Mouse (Mus musculus) MEL (cell line): Measurements from ENCODE around the gene Lhfpl3. TPM values are rescaled to one million over a fixed set of nuclear protein-coding genes. Genes with fewer than 3 reads are reported as not detected.

Experiments
- DNase-seq: peaks from one replicate; pipeline ENCODE4 v3.0.0; 2011; ENCODE audit warnings: low read depth, low spot score
- H3K27ac ChIP-seq: 2 replicates; pipeline ENCODE4 v1.5.1; 2012; ENCODE audit warnings: low read depth, mild to moderate bottlenecking, control low read depth, low read length, moderate library complexity; ENCODE audit not compliant: control insufficient read depth
- H3K27me3 ChIP-seq, 2 experiments: fragments of 150-350 bp in 1 of 2; sonication (generic) in 1 of 2; 2 replicates each; pipeline ENCODE4 v1.6.1; 2012; ENCODE audit warnings: low read length in 2 of 2, mild to moderate bottlenecking in 2 of 2, improper control_type of control experiment in 1 of 2, moderate library complexity in 1 of 2; ENCODE audit not compliant: insufficient read depth in 2 of 2, control insufficient read depth in 1 of 2
- H3K36me3 ChIP-seq, 2 experiments: 2 replicates each; pipeline ENCODE4 v1.6.1; 2012 to 2014; ENCODE audit warnings: low read length in 2 of 2, improper control_type of control experiment in 1 of 2, inconsistent platforms in 1 of 2, mild to moderate bottlenecking in 1 of 2; ENCODE audit not compliant: insufficient read depth in 2 of 2, control insufficient read depth in 1 of 2
- H3K4me1 ChIP-seq, 2 experiments: fragments of 150-350 bp in 1 of 2; sonication (generic) in 1 of 2; 2 replicates each; pipeline ENCODE4 v1.6.1; 2012; ENCODE audit warnings: low read length in 2 of 2, improper control_type of control experiment in 1 of 2, mild to moderate bottlenecking in 1 of 2; ENCODE audit not compliant: insufficient read depth in 2 of 2, control insufficient read depth in 1 of 2
- H3K4me3 ChIP-seq, 2 experiments: fragments of 150-350 bp in 1 of 2; sonication (generic) in 1 of 2; 2 replicates each; pipeline ENCODE4 v1.5.1; 2012; ENCODE audit warnings: low read depth in 2 of 2, low read length in 2 of 2, mild to moderate bottlenecking in 2 of 2, moderate library complexity in 2 of 2, control low read depth in 1 of 2, improper control_type of control experiment in 1 of 2; ENCODE audit not compliant: control insufficient read depth in 1 of 2, insufficient read depth in 1 of 2
- H3K79me2 ChIP-seq: 2 replicates; pipeline ENCODE4 v1.6.1; 2012; ENCODE audit warnings: mild to moderate bottlenecking, low read length, moderate library complexity; ENCODE audit not compliant: control insufficient read depth, poor library complexity, insufficient read depth
- H3K9ac ChIP-seq: 2 replicates; pipeline ENCODE4 v1.6.1; 2012; ENCODE audit warnings: low read depth, mild to moderate bottlenecking, control low read depth, low read length, moderate library complexity; ENCODE audit not compliant: control insufficient read depth, poor library complexity, severe bottlenecking
- H3K9me3 ChIP-seq: fragments of 150-350 bp; sonication (generic); replicated peaks from 2 replicates; pipeline ENCODE4 v1.6.1; 2012; ENCODE audit warnings: mild to moderate bottlenecking, low read length, improper control_type of control experiment, moderate library complexity; ENCODE audit not compliant: insufficient read depth
- CHD1 ChIP-seq: IDR thresholded peaks from 2 replicates; pipeline ENCODE4 v1.6.1; 2012; ENCODE audit warnings: low read depth, mild to moderate bottlenecking, inconsistent platforms, low read length, improper control_type of control experiment
- CTCF ChIP-seq, 3 experiments: IDR thresholded peaks in 2 of 3; conservative IDR thresholded peaks in 1 of 3; 2 replicates each; pipeline ENCODE4 v1.5.1; 2011 to 2012; ENCODE audit warnings: low read length in 3 of 3, low read depth in 2 of 3, mild to moderate bottlenecking in 2 of 3, improper control_type of control experiment in 1 of 3, inconsistent platforms in 1 of 3, mixed read lengths in 1 of 3, moderate library complexity in 1 of 3; ENCODE audit not compliant: control insufficient read depth in 1 of 3, insufficient read depth in 1 of 3, poor library complexity in 1 of 3, severe bottlenecking in 1 of 3
- ELF1 ChIP-seq: IDR thresholded peaks from 2 replicates; pipeline ENCODE4 v1.6.1; 2014; ENCODE audit warnings: low read depth, mild to moderate bottlenecking, inconsistent platforms, low read length, improper control_type of control experiment, moderate library complexity
- GABPA ChIP-seq: IDR thresholded peaks from 2 replicates; pipeline ENCODE4 v1.6.1; 2012; ENCODE audit warnings: low read depth, mild to moderate bottlenecking, inconsistent platforms, low read length, improper control_type of control experiment, moderate library complexity
- GATA1 ChIP-seq: IDR thresholded peaks from 2 replicates; pipeline ENCODE4 v1.6.1; 2011; ENCODE audit warnings: low read depth, low read length, improper control_type of control experiment
- JUND ChIP-seq: IDR thresholded peaks from 2 replicates; pipeline ENCODE4 v1.6.1; 2011; ENCODE audit warnings: low read depth, mild to moderate bottlenecking, improper control_type of control experiment, low read length
- KAT2A ChIP-seq: conservative IDR thresholded peaks from 2 replicates; pipeline ENCODE4 v1.6.1; 2012; ENCODE audit warnings: low read depth, low read length, improper control_type of control experiment, inconsistent platforms
- MAFK ChIP-seq: IDR thresholded peaks from 2 replicates; pipeline ENCODE4 v1.6.1; 2011; ENCODE audit warnings: low read depth, mild to moderate bottlenecking, low read length, improper control_type of control experiment, borderline replicate concordance
- MAX ChIP-seq: IDR thresholded peaks from 2 replicates; pipeline ENCODE4 v1.6.1; 2011; ENCODE audit warnings: low read length, improper control_type of control experiment
- MAZ ChIP-seq: IDR thresholded peaks from 2 replicates; pipeline ENCODE4 v1.6.1; 2012; ENCODE audit warnings: low read depth, mild to moderate bottlenecking, inconsistent platforms, low read length, improper control_type of control experiment
- MEF2A ChIP-seq: IDR thresholded peaks from 2 replicates; pipeline ENCODE4 v1.6.1; 2014; ENCODE audit warnings: low read depth, mild to moderate bottlenecking, inconsistent platforms, low read length, improper control_type of control experiment; ENCODE audit not compliant: poor library complexity, insufficient replicate concordance, severe bottlenecking; ENCODE audit errors: extremely low read depth
- MYB ChIP-seq: IDR thresholded peaks from 2 replicates; pipeline ENCODE4 v1.6.1; 2011; ENCODE audit warnings: mild to moderate bottlenecking, low read depth, low read length, improper control_type of control experiment
- MYC ChIP-seq: IDR thresholded peaks from 2 replicates; pipeline ENCODE4 v1.6.1; 2011; ENCODE audit warnings: low read depth, mild to moderate bottlenecking, low read length, improper control_type of control experiment, moderate library complexity
- NELFE ChIP-seq: IDR thresholded peaks from 2 replicates; pipeline ENCODE4 v1.6.1; 2011; ENCODE audit warnings: low read depth, low read length, improper control_type of control experiment
- NRF1 ChIP-seq: IDR thresholded peaks from 2 replicates; pipeline ENCODE4 v1.6.1; 2014; ENCODE audit warnings: low read depth, mild to moderate bottlenecking, inconsistent platforms, low read length, improper control_type of control experiment, moderate library complexity; ENCODE audit not compliant: poor library complexity, insufficient read depth, severe bottlenecking
- POLR2A ChIP-seq, 2 experiments: IDR thresholded peaks; 2 replicates each; pipeline ENCODE4 v1.6.1; 2011 to 2012; ENCODE audit warnings: low read length in 2 of 2, mild to moderate bottlenecking in 2 of 2, control low read depth in 1 of 2, improper control_type of control experiment in 1 of 2, low read depth in 1 of 2, moderate library complexity in 1 of 2; ENCODE audit not compliant: control insufficient read depth in 1 of 2, insufficient read depth in 1 of 2, poor library complexity in 1 of 2
- POLR2AphosphoS2 ChIP-seq: IDR thresholded peaks from 2 replicates; pipeline ENCODE4 v1.6.1; 2011; ENCODE audit warnings: low read length, improper control_type of control experiment
- POLR2AphosphoS5 ChIP-seq: IDR thresholded peaks from 2 replicates; pipeline ENCODE4 v1.6.1; 2012; ENCODE audit warnings: low read depth, borderline replicate concordance, mild to moderate bottlenecking, inconsistent platforms, low read length, moderate library complexity, mixed read lengths
- RAD21 ChIP-seq: IDR thresholded peaks from 2 replicates; pipeline ENCODE4 v1.6.1; 2011; ENCODE audit warnings: mild to moderate bottlenecking, low read depth, low read length, improper control_type of control experiment
- SIN3A ChIP-seq: IDR thresholded peaks from 2 replicates; pipeline ENCODE4 v1.6.1; 2012; ENCODE audit warnings: low read length, improper control_type of control experiment, inconsistent platforms
- TAL1 ChIP-seq: IDR thresholded peaks from 2 replicates; pipeline ENCODE4 v1.6.1; 2012; ENCODE audit warnings: mild to moderate bottlenecking, inconsistent platforms, low read length, moderate library complexity, mixed read lengths
- TBP ChIP-seq: IDR thresholded peaks from 2 replicates; pipeline ENCODE4 v1.8.0; 2011; ENCODE audit warnings: low read depth, low read length, improper control_type of control experiment
- TCF12 ChIP-seq: IDR thresholded peaks from 2 replicates; pipeline ENCODE4 v1.6.1; 2014; ENCODE audit warnings: low read depth, mild to moderate bottlenecking, inconsistent platforms, low read length, improper control_type of control experiment, moderate library complexity
- USF1 ChIP-seq: IDR thresholded peaks from 2 replicates; pipeline ENCODE4 v1.6.1; 2014; ENCODE audit warnings: low read depth, mild to moderate bottlenecking, inconsistent platforms, low read length, improper control_type of control experiment, moderate library complexity
- USF2 ChIP-seq, 2 experiments: IDR thresholded peaks; 2 replicates each; pipeline ENCODE4 v1.6.1; 2011 to 2012; ENCODE audit warnings: improper control_type of control experiment in 2 of 2, low read length in 2 of 2, borderline replicate concordance in 1 of 2, inconsistent platforms in 1 of 2, low read depth in 1 of 2, mild to moderate bottlenecking in 1 of 2; ENCODE audit not compliant: insufficient read depth in 1 of 2
- ZC3H11A ChIP-seq: IDR thresholded peaks from 2 replicates; pipeline ENCODE4 v1.6.1; 2012; ENCODE audit warnings: low read depth, mild to moderate bottlenecking, inconsistent platforms, low read length, improper control_type of control experiment
- ZMIZ1 ChIP-seq: IDR thresholded peaks from 2 replicates; pipeline ENCODE4 v1.6.1; 2012; ENCODE audit warnings: low read depth, mild to moderate bottlenecking, inconsistent platforms, low read length, improper control_type of control experiment, moderate library complexity
- ZNF384 ChIP-seq: IDR thresholded peaks from 2 replicates; pipeline ENCODE4 v1.6.1; 2012; ENCODE audit warnings: low read depth, mild to moderate bottlenecking, inconsistent platforms, low read length, improper control_type of control experiment
- polyA plus RNA-seq, 2 experiments: library from polyadenylated mRNA; stranded (reverse) in 1 of 2; unstranded in 1 of 2; fragments of >175 nt in 1 of 2; fragments of >200 nt in 1 of 2; gene quantifications; 2 replicates each; pipeline versions ENCODE4 v1.2.1 to v1.2.4; 2012; ENCODE audit warnings: low replicate concordance in 2 of 2, low read depth in 1 of 2; ENCODE audit not compliant: insufficient read length in 2 of 2, insufficient read depth in 1 of 2, missing spikeins in 1 of 2
- total RNA-seq: library from RNA; depleted of rRNA; stranded (reverse); fragments of 300-350 nt; gene quantifications from 2 replicates; pipeline ENCODE4 v1.2.3, GENCODE M21; 2012

Gene Lhfpl3
- total and polyA plus RNA-seq, 3 experiments = not detected

DNA sequence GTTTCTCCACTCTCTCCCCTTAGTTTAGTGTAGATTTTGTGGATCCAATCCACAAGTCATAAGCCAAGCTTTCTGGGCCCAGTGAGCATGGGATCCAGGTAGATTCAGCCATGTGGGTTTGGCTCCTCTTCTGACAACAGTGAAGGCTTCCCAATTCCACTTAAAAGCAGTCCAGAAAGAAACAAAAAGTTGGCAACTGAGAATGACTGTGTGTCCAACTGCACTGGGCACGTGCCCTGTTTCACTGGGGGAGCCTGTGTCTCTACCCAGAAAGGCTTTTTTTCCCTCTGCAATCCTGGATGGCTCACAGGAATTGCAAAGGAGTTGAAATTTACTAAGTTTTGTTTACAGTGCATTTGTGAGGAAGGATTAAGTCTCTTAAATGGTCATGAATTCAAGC, 24.9 kb downstream of the Lhfpl3 start:
- no peaks in the 10 kb centered on the region for H3K36me3 ChIP-seq
- H3K9ac ChIP-seq = no peak overlapping the region

DNA sequence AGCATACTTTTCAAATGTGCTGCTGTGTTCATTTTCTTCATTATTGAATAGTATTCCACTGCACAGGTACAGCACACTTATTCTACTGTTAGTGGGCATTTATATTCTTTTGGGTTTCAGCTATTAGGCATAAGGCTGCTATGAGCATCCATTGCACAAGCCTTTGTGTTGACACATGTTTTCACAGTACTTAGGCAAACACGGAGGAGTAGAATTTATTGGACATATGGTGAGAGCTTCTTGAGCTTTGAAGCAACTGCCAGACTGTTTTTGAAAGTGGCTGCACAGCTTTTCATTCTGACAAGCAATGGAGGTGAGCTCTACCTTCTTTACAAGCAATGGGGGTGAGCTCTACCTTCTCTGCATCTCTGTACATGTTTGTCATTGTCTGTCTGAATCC, 49.5 kb downstream of the Lhfpl3 start:
- H3K9me3 ChIP-seq = no peaks in the 10 kb centered on the region

More for the DNA sequence above, 24.9 kb downstream of the Lhfpl3 start:
- Histone ChIP-seq H3K27ac (no peak overlapping the region), H3K79me2 (no peaks in the 10 kb centered on the region), H3K9me3 (no peaks in the 10 kb centered on the region), H3K27me3 (no peaks in the 10 kb centered on the region), H3K4me3 (no peak overlapping the region), H3K4me1 (no peaks in the 10 kb centered on the region)
- DNase-seq = no peak
- TF ChIP-seq NRF1 (no peak), CTCF (IDR thresholded peaks at IDR 0.05 in 2 of 3, conservative IDR thresholded peaks at IDR 0.05 in 1 of 3; ENCODE audit: control insufficient read depth in 1 of 3, insufficient read depth in 1 of 3, low read depth in 2 of 3, low read length in 3 of 3, poor library complexity in 1 of 3, severe bottlenecking in 1 of 3) (no peak), USF1 (no peak), ZNF384 (no peak), JUND (no peak), POLR2A (IDR thresholded peaks at IDR 0.05; ENCODE audit: control insufficient read depth in 1 of 2, insufficient read depth in 1 of 2, low read depth in 1 of 2, low read length in 2 of 2, poor library complexity in 1 of 2) (no peak), CHD1 (no peak), KAT2A (no peak), GATA1 (no peak), ZMIZ1 (no peak), ZC3H11A (no peak), ELF1 (no peak), NELFE (no peak), MAX (no peak), POLR2AphosphoS5 (no peak), MAZ (no peak), MYC (no peak)

More for the DNA sequence above, 49.5 kb downstream of the Lhfpl3 start:
- Histone ChIP-seq H3K4me1 (no peaks in the 10 kb centered on the region), H3K9ac (no peak overlapping the region), H3K79me2 (no peaks in the 10 kb centered on the region), H3K27me3 (no peaks in the 10 kb centered on the region), H3K4me3 (no peak overlapping the region), H3K27ac (no peak overlapping the region), H3K36me3 (no peaks in the 10 kb centered on the region)
- no peak for DNase-seq
- TF ChIP-seq NRF1 = no peak
- TF ChIP-seq POLR2AphosphoS5 = no peak
- TF ChIP-seq POLR2A (IDR thresholded peaks at IDR 0.05; ENCODE audit: control insufficient read depth in 1 of 2, insufficient read depth in 1 of 2, low read depth in 1 of 2, low read length in 2 of 2, poor library complexity in 1 of 2) = no peak
- no peak for TF ChIP-seq CHD1
- no peak for TF ChIP-seq MAX
- no peak for TF ChIP-seq TBP
- no peak for TF ChIP-seq TAL1
- TF ChIP-seq MEF2A = no peak
- TF ChIP-seq GATA1 = no peak
- TF ChIP-seq SIN3A = no peak
- TF ChIP-seq GABPA = no peak
- TF ChIP-seq MAZ = no peak
- no peak for TF ChIP-seq MYB
- TF ChIP-seq RAD21 = no peak
- no peak for TF ChIP-seq POLR2AphosphoS2
- TF ChIP-seq KAT2A = no peak
- no peak for TF ChIP-seq MAFK
- no peak for TF ChIP-seq JUND
- no peak for TF ChIP-seq USF2 (IDR thresholded peaks at IDR 0.05; ENCODE audit: borderline replicate concordance in 1 of 2, insufficient read depth in 1 of 2, low read depth in 1 of 2, low read length in 2 of 2)
- TF ChIP-seq TCF12 = no peak
- TF ChIP-seq, all 39 proteins: peak for 0
